Mouse (Mus musculus) megakaryocyte, embryonic 14.5 days (primary cell): ENCODE measurements around the gene 4930523C07Rik. TPM values are rescaled to one million over a fixed set of nuclear protein-coding genes. Genes with fewer than 3 reads are reported as not detected.
A peak's percentile ranks its signal among the peaks of the same experiment; 100 is the strongest.

Experiments used
- H3K27me3 ChIP-seq: replicated peaks from 2 replicates; pipeline ENCODE3; 2012; ENCODE audit warnings: inconsistent platforms
- H3K36me3 ChIP-seq: replicated peaks from 2 replicates; pipeline ENCODE3; 2012; ENCODE audit warnings: low read length, inconsistent platforms, mixed read lengths
- H3K4me1 ChIP-seq: 2 replicates; pipeline ENCODE4 v1.6.1; 2012; ENCODE audit warnings: inconsistent platforms
- H3K4me3 ChIP-seq: replicated peaks from 2 replicates; pipeline ENCODE3; 2012; ENCODE audit warnings: moderate library complexity, mild to moderate bottlenecking, inconsistent platforms
- H3K9me3 ChIP-seq: 2 replicates; pipeline ENCODE4 v1.6.1; 2012; ENCODE audit warnings: inconsistent platforms
- FLI1 ChIP-seq: IDR thresholded peaks from 2 replicates; pipeline ENCODE4 v1.6.1; 2012; ENCODE audit warnings: low read length, inconsistent platforms, mixed read lengths
- GATA1 ChIP-seq: IDR thresholded peaks from 3 replicates; pipeline ENCODE4 v1.6.1; 2012; ENCODE audit warnings: mixed read lengths, low read length, inconsistent platforms, borderline replicate concordance
- polyA plus RNA-seq: library from polyadenylated mRNA; stranded (reverse); fragments of >175 nt; gene quantifications from 2 replicates; pipeline ENCODE4 v1.2.3, GENCODE M21; 2012; ENCODE audit warnings: low replicate concordance; ENCODE audit not compliant: insufficient read depth

4930523C07Rik gene
- polyA plus RNA-seq, 1 experiment: 6.0 TPM

- TF ChIP-seq FLI1 (no peak), GATA1 (no peak)
- Histone ChIP-seq H3K9me3 (0 out of 2 replicates have a peak, but pooled peaks cover 5% of the 10 kb centered on the region), H3K27me3 (no peaks in the 10 kb centered on the region), H3K4me3 (no peak overlapping the region), H3K36me3 (no peaks in the 10 kb centered on the region), H3K4me1 (peaks cover 46% of the 10 kb centered on the region)
Measured at GRCm38 (mm10) chr1:160025895-160026255, 18.3 kb upstream of the 4930523C07Rik start.

DNA sequence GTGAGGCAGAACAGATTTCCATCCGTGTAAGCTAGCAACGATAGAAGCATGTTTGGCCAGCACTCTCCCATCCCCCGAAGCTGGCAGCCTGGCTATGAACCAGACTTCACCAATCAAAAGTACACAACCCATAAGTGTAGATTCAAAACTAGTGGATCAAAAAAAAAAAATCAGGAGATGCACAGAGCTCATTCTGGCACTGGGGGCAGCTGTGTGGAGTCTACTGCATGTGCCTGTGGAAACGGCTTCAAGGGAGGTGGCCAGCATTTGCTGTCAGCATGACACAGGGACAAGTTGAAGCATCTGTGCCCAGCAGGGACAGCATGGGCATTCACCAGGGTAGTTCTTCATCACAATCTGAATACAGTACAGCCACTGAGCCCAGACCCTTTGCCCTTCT is 16.2 kb upstream of the 4930523C07Rik start:
- no peaks in the 10 kb centered on the region for H3K27me3 ChIP-seq
- no peaks in the 10 kb centered on the region for H3K36me3 ChIP-seq
- no peak for TF ChIP-seq GATA1
- TF ChIP-seq FLI1: no peak
- peaks cover 46% of the 10 kb centered on the region for H3K4me1 ChIP-seq
- H3K9me3 ChIP-seq: 0 out of 2 replicates have a peak, but pooled peaks cover 5% of the 10 kb centered on the region
- H3K4me3 ChIP-seq: no peak overlapping the region

DNA sequence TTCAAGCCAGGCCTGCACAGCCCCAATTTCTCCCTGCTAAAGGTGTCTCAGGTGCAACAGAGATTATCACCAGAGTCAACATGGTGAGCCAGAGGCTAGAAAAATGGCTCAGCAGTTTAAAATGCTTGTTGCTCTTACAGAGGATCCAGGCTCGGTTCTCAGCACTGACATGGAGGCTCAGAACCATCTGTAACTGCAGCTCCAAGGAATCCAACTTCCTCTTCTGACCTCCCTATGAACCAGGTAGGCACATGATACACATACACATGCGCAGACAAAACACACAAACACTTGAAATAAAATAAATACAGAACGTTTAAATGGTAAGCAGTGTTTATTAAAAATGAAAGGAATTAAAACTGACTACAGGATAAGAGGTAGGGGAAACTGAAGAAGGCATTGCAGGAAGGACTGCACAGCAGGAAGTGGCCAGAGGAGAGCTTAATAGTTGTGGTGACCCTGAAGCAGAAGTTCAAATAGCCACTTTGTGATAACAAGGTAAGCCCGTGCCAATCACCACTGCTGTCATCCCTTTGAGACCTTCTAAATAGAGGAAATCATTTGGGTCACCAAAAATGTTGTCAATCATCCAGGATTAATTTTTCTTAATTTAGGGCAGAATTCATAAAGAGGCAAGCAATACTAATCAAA is 10.1 kb upstream of the 4930523C07Rik start:
- H3K27me3 ChIP-seq: no peaks in the 10 kb centered on the region
- no peak overlapping the region for H3K4me3 ChIP-seq
- TF ChIP-seq FLI1 (no peak), GATA1 (no peak)
- no peaks in the 10 kb centered on the region for H3K9me3 ChIP-seq
- no peaks in the 10 kb centered on the region for H3K36me3 ChIP-seq
- H3K4me1 ChIP-seq: peaks cover 28% of the 10 kb centered on the region

DNA sequence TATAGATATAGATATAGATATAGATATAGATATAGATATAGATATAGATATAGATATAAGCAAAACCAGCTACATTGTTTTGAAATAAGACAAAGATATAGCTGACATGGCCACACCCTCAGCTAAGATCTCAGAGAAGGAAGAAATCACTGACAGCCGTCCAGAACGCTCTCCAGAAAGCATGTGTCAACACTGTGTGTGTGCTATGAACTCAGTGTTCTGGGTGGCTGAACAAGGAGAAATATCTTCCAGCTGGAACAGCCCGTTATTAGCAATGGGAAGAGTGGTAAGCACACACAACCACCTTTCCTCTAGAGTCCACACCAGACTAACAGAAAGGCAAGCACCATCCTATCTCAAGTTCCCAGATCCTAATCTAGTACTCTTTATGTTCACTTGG is 8.6 kb upstream of the 4930523C07Rik start:
- TF ChIP-seq GATA1 (no peak), FLI1 (no peak)
- Histone ChIP-seq H3K4me3 (no peak overlapping the region), H3K36me3 (no peaks in the 10 kb centered on the region), H3K9me3 (no peaks in the 10 kb centered on the region), H3K4me1 (peaks cover 35% of the 10 kb centered on the region), H3K27me3 (no peaks in the 10 kb centered on the region)

GRCm38 (mm10) chr1:160036996-160037521 is 7.1 kb upstream of the 4930523C07Rik start:
- TF ChIP-seq GATA1 (no peak), FLI1 (no peak)
- Histone ChIP-seq H3K9me3 (no peaks in the 10 kb centered on the region), H3K27me3 (peaks cover 8% of the 10 kb centered on the region), H3K36me3 (no peaks in the 10 kb centered on the region), H3K4me3 (no peak overlapping the region), H3K4me1 (peaks cover 44% of the 10 kb centered on the region)

DNA sequence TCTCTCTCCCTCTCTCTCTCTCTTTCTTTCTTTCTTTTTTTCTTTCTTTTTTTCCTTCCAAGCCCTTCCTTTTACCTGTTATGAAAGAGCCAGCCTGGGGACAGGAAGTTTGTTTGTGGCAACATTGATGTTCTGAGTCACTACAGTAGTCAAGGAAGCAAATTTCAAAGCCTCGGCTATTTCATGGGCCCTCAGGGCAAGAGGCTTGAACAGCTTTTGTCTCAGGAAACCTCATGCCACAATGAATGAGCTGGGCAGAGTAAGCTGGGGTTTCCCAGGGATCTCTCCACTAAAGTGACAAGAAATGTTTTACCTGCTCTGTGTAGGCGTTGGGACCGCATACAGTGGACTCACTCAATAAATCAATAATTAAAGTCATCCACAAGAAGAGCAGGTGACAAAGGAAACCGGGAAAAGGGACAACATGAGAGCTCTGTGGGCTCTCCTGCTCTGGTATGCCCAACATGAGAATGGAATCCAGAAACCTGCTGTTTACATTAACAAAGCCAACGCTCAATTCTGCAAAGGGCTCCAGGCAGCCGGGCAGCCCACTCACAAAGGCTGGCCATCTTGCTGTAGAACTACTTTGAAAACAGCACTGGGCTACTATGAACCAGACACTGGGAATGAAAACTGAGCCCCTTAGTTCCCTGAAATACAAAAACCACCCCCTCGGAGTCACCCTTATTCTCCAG is 4.1 kb upstream of the 4930523C07Rik start:
- TF ChIP-seq FLI1 (no peak), GATA1 (no peak)
- H3K27me3 ChIP-seq: peaks cover 12% of the 10 kb centered on the region
- H3K9me3 ChIP-seq: no peaks in the 10 kb centered on the region
- peaks cover 55% of the 10 kb centered on the region for H3K4me1 ChIP-seq
- H3K4me3 ChIP-seq: no peak overlapping the region
- H3K36me3 ChIP-seq: no peaks in the 10 kb centered on the region

- Histone ChIP-seq H3K27me3 (peaks cover 12% of the 10 kb centered on the region), H3K4me3 (no peak overlapping the region), H3K9me3 (no peaks in the 10 kb centered on the region), H3K4me1 (peaks cover 67% of the 10 kb centered on the region), H3K36me3 (no peaks in the 10 kb centered on the region)
- TF ChIP-seq FLI1: no peak
- no peak for TF ChIP-seq GATA1
Measured at GRCm38 (mm10) chr1:160041264-160041775, 2.9 kb upstream of the 4930523C07Rik start.

GRCm38 (mm10) chr1:160042351-160042750 is 1.8 kb upstream of the 4930523C07Rik start:
- H3K36me3 ChIP-seq: peaks cover 1% of the 10 kb centered on the region
- peaks cover 65% of the 10 kb centered on the region for H3K4me1 ChIP-seq
- TF ChIP-seq GATA1 (no peak), FLI1 (no peak)

DNA sequence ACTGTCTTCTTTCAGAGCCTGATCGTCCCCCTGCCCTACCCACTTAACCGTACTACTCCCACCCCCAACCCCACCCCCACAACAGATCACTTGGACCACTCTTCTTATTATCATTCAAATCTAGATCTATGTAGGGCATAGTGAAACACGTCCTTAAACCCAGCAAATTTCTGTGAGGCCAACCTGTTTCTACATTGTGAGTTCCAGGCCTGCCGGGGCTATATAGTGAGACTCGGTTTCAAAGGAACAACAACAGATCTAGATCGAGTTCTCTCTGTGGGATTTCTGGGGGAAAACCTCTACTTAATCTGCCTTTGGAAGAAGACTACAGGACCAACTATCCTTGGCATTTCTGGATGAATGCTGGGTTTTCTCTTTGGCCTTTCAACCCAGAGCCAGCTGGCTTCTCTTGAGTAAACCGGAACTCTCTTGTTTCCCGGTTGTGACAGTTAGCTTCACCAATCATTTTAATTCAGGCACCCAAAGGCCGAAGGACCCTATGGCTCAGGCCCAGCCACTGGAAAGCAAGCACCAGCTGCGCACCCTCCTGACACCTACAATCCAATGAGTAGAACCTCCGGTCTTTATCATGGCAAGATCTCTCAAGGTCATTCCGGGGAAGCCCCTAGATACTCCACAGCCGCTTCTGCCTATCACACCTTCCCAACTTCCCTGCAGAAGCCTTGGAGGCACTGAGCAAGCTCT is 759 bp upstream of the 4930523C07Rik start:
- Histone ChIP-seq H3K36me3 (peaks cover 5% of the 10 kb centered on the region), H3K27me3 (peaks cover 12% of the 10 kb centered on the region), H3K4me3 (peak overlapping the region; percentile 96), H3K9me3 (no peaks in the 10 kb centered on the region), H3K4me1 (peaks cover 68% of the 10 kb centered on the region)
- TF ChIP-seq FLI1 (no peak), GATA1 (no peak)

More at GRCm38 (mm10) chr1:160042351-160042750, 1.8 kb upstream of the 4930523C07Rik start:
- peaks cover 12% of the 10 kb centered on the region for H3K27me3 ChIP-seq
- H3K4me3 ChIP-seq: no peak overlapping the region
- H3K9me3 ChIP-seq: no peaks in the 10 kb centered on the region
